Mouse (Mus musculus): ENCODE measurements at regions not wholly inside any gene's neighbourhood (a gene's known extent, or its start where the extent isn't known, plus 50 kb on each side); places are given as distances from the start of the nearest gene placed in this dataset.

- DNase-seq = no peak
Measured at GRCm38 (mm10) chr8:51032386-51032785, 2188.6 kb upstream of the Tenm3 start.

- DNase-seq = no peak
Measured at GRCm38 (mm10) chr8:51010508-51010907, 2166.8 kb upstream of the Tenm3 start.

GRCm38 (mm10) chr8:50967386-50967785 lies 2123.6 kb upstream of the Tenm3 start:
- DNase-seq = peak; percentile 68

- DNase-seq = no peak
Measured at GRCm38 (mm10) chr8:50917540-50917939, 2073.8 kb upstream of the Tenm3 start.

GRCm38 (mm10) chr8:50916733-50917113 lies 2073.0 kb upstream of the Tenm3 start:
- DNase-seq = no peak

GRCm38 (mm10) chr8:50915876-50916732 lies 2072.4 kb upstream of the Tenm3 start:
- DNase-seq = peak; percentile 48

GRCm38 (mm10) chr8:50915259-50915875 lies 2071.6 kb upstream of the Tenm3 start:
- peak; percentile 23 for DNase-seq

- no peak for DNase-seq
Measured at GRCm38 (mm10) chr8:50914615-50915014, 2070.9 kb upstream of the Tenm3 start.

GRCm38 (mm10) chr8:50878198-50878597 lies 2034.4 kb upstream of the Tenm3 start:
- DNase-seq = no peak
